Mouse (Mus musculus) limb, embryonic 15.5 days (tissue): ENCODE measurements at regions not wholly inside any gene's neighbourhood (a gene's known extent, or its start where the extent isn't known, plus 50 kb on each side); places are given as distances from the start of the nearest gene placed in this dataset.
"Not testable (repeated sequence)": the region's sequence is repeated elsewhere in the genome, so short reads cannot be mapped to it uniquely, and the experiment has no call there.

Source experiments
- ATAC-seq: fragments of 200-750 bp; cut with Nextera tagmentation; 2 replicates; pipeline ENCODE4 v1.8.0; 2017; ENCODE audit warnings: low read depth, moderate TSS enrichment; ENCODE audit not compliant: insufficient number of reproducible peaks, low FRiP score, low TSS enrichment
- H3K27ac ChIP-seq: fragments of 300-500 bp; sonication (generic); 2 replicates; pipeline ENCODE4 v1.5.1; 2015; ENCODE audit warnings: moderate library complexity, mild to moderate bottlenecking, inconsistent platforms
- H3K27me3 ChIP-seq: fragments of 300-500 bp; sonication (generic); 2 replicates; pipeline ENCODE4 v1.6.1; 2015; ENCODE audit warnings: inconsistent platforms
- H3K36me3 ChIP-seq: fragments of 300-500 bp; sonication (generic); 2 replicates; pipeline ENCODE4 v1.6.1; 2015; ENCODE audit warnings: inconsistent platforms
- H3K4me1 ChIP-seq: fragments of 300-500 bp; sonication (generic); 2 replicates; pipeline ENCODE4 v1.6.1; 2015; ENCODE audit warnings: inconsistent platforms
- H3K4me2 ChIP-seq: fragments of 300-500 bp; sonication (generic); 2 replicates; pipeline ENCODE4 v1.6.1; 2015; ENCODE audit warnings: mild to moderate bottlenecking, inconsistent platforms
- H3K4me3 ChIP-seq: fragments of 300-500 bp; sonication (generic); 2 replicates; pipeline ENCODE4 v1.5.1; 2015; ENCODE audit warnings: mild to moderate bottlenecking, inconsistent platforms
- H3K9ac ChIP-seq: fragments of 300-500 bp; sonication (generic); 2 replicates; pipeline ENCODE4 v1.6.1; 2015; ENCODE audit warnings: inconsistent platforms
- H3K9me3 ChIP-seq: fragments of 300-500 bp; sonication (generic); 2 replicates; pipeline ENCODE4 v1.6.1; 2016; ENCODE audit warnings: inconsistent platforms
- WGBS: fragments of 180-500 bp; shearing (Covaris S2); methylation state at CpG from one replicate; pipeline ENCODE4 v1.1.7; 2015; 5-methylcytosine and 5-hydroxymethylcytosine counted together

GRCm38 (mm10) chr6:47679946-47680345 is 84.8 kb upstream of the Ezh2 start:
- not testable (repeated sequence) for H3K4me3 ChIP-seq, H3K27me3 ChIP-seq, ATAC-seq, H3K9me3 ChIP-seq, H3K27ac ChIP-seq, H3K9ac ChIP-seq, H3K4me2 ChIP-seq, H3K4me1 ChIP-seq, H3K36me3 ChIP-seq
- WGBS: 72% methylated on average over 2 of the region's 7 CpGs

- not testable (repeated sequence) for H3K9ac ChIP-seq, H3K27ac ChIP-seq, H3K9me3 ChIP-seq, H3K36me3 ChIP-seq, ATAC-seq, H3K27me3 ChIP-seq, H3K4me1 ChIP-seq
- H3K4me2 ChIP-seq: peak overlapping the region; percentile 41
- WGBS: 18% methylated on average over 14 of the region's 33 CpGs
- H3K4me3 ChIP-seq: peak overlapping the region; percentile 37
These were observed 77.6 kb upstream of the Ezh2 start for GRCm38 (mm10) chr6:47672741-47673140.

- H3K4me2 ChIP-seq, H3K27me3 ChIP-seq, H3K9me3 ChIP-seq, ATAC-seq, H3K27ac ChIP-seq, H3K36me3 ChIP-seq, H3K4me1 ChIP-seq, H3K9ac ChIP-seq, H3K4me3 ChIP-seq: not testable (repeated sequence)
- WGBS: 69% methylated on average over 3 of the region's 3 CpGs
These were observed 57.7 kb upstream of the Ezh2 start for GRCm38 (mm10) chr6:47652880-47653279.

- H3K27me3 ChIP-seq, H3K4me1 ChIP-seq, H3K36me3 ChIP-seq, H3K9me3 ChIP-seq: not testable (repeated sequence)
- 0 out of 2 replicates have a peak, but pooled peaks have one; percentile 11 for ATAC-seq
- 2% methylated on average over 22 of the region's 23 CpGs for whole genome bisulfite sequencing
- Histone ChIP-seq H3K27ac (peak overlapping the region; percentile 82), H3K4me2 (peak overlapping the region; percentile 75), H3K9ac (peak overlapping the region; percentile 55), H3K4me3 (peak overlapping the region; percentile 66)
These were observed 56.2 kb upstream of the Ezh2 start for GRCm38 (mm10) chr6:47651385-47651718.

GRCm38 (mm10) chr6:47650463-47651384 is 55.6 kb upstream of the Ezh2 start:
- H3K4me1 ChIP-seq: no peaks in the 10 kb centered on the region
- no peaks in the 10 kb centered on the region for H3K9me3 ChIP-seq
- 3% methylated on average over 46 of the region's 46 CpGs for WGBS
- peak overlapping the region; percentile 75 for H3K4me2 ChIP-seq
- H3K4me3 ChIP-seq: peak overlapping the region; percentile 66
- H3K27ac ChIP-seq: peak overlapping the region; percentile 82
- peak overlapping the region; percentile 55 for H3K9ac ChIP-seq
- H3K36me3 ChIP-seq: no peaks in the 10 kb centered on the region
- no peaks in the 10 kb centered on the region for H3K27me3 ChIP-seq
- peak; percentile 94 for ATAC-seq

- no peak for ATAC-seq
- Histone ChIP-seq H3K4me1 (no peaks in the 10 kb centered on the region), H3K36me3 (no peaks in the 10 kb centered on the region), H3K9me3 (no peaks in the 10 kb centered on the region), H3K4me2 (no peak overlapping the region), H3K9ac (no peak overlapping the region), H3K27ac (no peak overlapping the region), H3K4me3 (no peak overlapping the region), H3K27me3 (no peaks in the 10 kb centered on the region)
- WGBS: 87% methylated on average over 6 of the region's 6 CpGs
These were observed 54.8 kb upstream of the Ezh2 start for GRCm38 (mm10) chr6:47649961-47650360.

- Histone ChIP-seq H3K4me1 (no peaks in the 10 kb centered on the region), H3K4me2 (no peak overlapping the region), H3K9ac (no peak overlapping the region), H3K36me3 (no peaks in the 10 kb centered on the region), H3K9me3 (no peaks in the 10 kb centered on the region), H3K27me3 (no peaks in the 10 kb centered on the region), H3K4me3 (no peak overlapping the region), H3K27ac (no peak overlapping the region)
- ATAC-seq: no peak
- WGBS: 76% methylated on average over 5 of the region's 5 CpGs
These were observed 54.4 kb upstream of the Ezh2 start for GRCm38 (mm10) chr6:47649451-47649931.

GRCm38 (mm10) chr6:47648899-47649298 is 53.8 kb upstream of the Ezh2 start:
- ATAC-seq: no peak
- Histone ChIP-seq H3K27me3 (no peaks in the 10 kb centered on the region), H3K4me2 (no peak overlapping the region), H3K27ac (no peak overlapping the region), H3K9ac (no peak overlapping the region), H3K36me3 (no peaks in the 10 kb centered on the region), H3K9me3 (no peaks in the 10 kb centered on the region), H3K4me1 (no peaks in the 10 kb centered on the region), H3K4me3 (no peak overlapping the region)
- WGBS: 77% methylated on average over 5 of the region's 5 CpGs

GRCm38 (mm10) chr6:47648316-47648715 is 53.2 kb upstream of the Ezh2 start:
- no peaks in the 10 kb centered on the region for H3K27me3 ChIP-seq
- ATAC-seq: no peak
- no peak overlapping the region for H3K4me3 ChIP-seq
- WGBS: 88% methylated on average over 7 of the region's 7 CpGs
- no peaks in the 10 kb centered on the region for H3K9me3 ChIP-seq
- H3K9ac ChIP-seq: no peak overlapping the region
- H3K36me3 ChIP-seq: no peaks in the 10 kb centered on the region
- H3K4me1 ChIP-seq: no peaks in the 10 kb centered on the region
- H3K4me2 ChIP-seq: no peak overlapping the region
- no peak overlapping the region for H3K27ac ChIP-seq

- Histone ChIP-seq H3K4me1 (no peaks in the 10 kb centered on the region), H3K36me3 (no peaks in the 10 kb centered on the region), H3K4me3 (no peak overlapping the region), H3K4me2 (no peak overlapping the region), H3K27ac (no peak overlapping the region), H3K27me3 (no peaks in the 10 kb centered on the region), H3K9ac (no peak overlapping the region), H3K9me3 (no peaks in the 10 kb centered on the region)
- no peak for ATAC-seq
- WGBS: 70% methylated on average over 8 of the region's 8 CpGs
These were observed 52.7 kb upstream of the Ezh2 start for GRCm38 (mm10) chr6:47647876-47648275.

- Histone ChIP-seq H3K4me1 (no peaks in the 10 kb centered on the region), H3K27ac (no peak overlapping the region), H3K36me3 (no peaks in the 10 kb centered on the region), H3K4me3 (no peak overlapping the region), H3K27me3 (no peaks in the 10 kb centered on the region), H3K9ac (no peak overlapping the region), H3K4me2 (no peak overlapping the region), H3K9me3 (no peaks in the 10 kb centered on the region)
- 69% methylated on average over 14 of the region's 14 CpGs for WGBS
- no peak for ATAC-seq
These were observed 51.8 kb upstream of the Ezh2 start for GRCm38 (mm10) chr6:47646731-47647567.

- Histone ChIP-seq H3K36me3 (no peaks in the 10 kb centered on the region), H3K9ac (no peak overlapping the region), H3K27me3 (no peaks in the 10 kb centered on the region), H3K4me3 (no peak overlapping the region), H3K9me3 (no peaks in the 10 kb centered on the region), H3K4me2 (no peak overlapping the region), H3K4me1 (no peaks in the 10 kb centered on the region), H3K27ac (no peak overlapping the region)
- 36% methylated on average over 1 of the region's 1 CpGs for WGBS
- ATAC-seq: no peak
These were observed 50.9 kb upstream of the Ezh2 start for GRCm38 (mm10) chr6:47646022-47646421.
